Mouse (Mus musculus): Measurements from ENCODE around the gene Nol8. TPM values are rescaled to one million over a fixed set of nuclear protein-coding genes. Genes with fewer than 3 reads are reported as not detected.

Gene Nol8
- polyA plus RNA-seq, 1 experiment from 2014 or later = 12.5 TPM

GRCm38 (mm10) chr13:49643669-49644362, 9.1 kb upstream of the Nol8 start:
- no peaks in the 10 kb centered on the region for H3K27me3 ChIP-seq
- no peak overlapping the region for H3K27ac ChIP-seq
- ATAC-seq (ENCODE audit: borderline replicate concordance, extremely low read depth, low FRiP score, low TSS enrichment) = no peak
- no peaks in the 10 kb centered on the region; the same call in 1 of the 2 replicates for H3K4me1 ChIP-seq
- H3K9ac ChIP-seq = no peak overlapping the region
- H3K36me3 ChIP-seq = no peaks in the 10 kb centered on the region
- no peak overlapping the region for H3K4me3 ChIP-seq
- H3K9me3 ChIP-seq = no peaks in the 10 kb centered on the region
- H3K4me2 ChIP-seq = no peak overlapping the region

DNA sequence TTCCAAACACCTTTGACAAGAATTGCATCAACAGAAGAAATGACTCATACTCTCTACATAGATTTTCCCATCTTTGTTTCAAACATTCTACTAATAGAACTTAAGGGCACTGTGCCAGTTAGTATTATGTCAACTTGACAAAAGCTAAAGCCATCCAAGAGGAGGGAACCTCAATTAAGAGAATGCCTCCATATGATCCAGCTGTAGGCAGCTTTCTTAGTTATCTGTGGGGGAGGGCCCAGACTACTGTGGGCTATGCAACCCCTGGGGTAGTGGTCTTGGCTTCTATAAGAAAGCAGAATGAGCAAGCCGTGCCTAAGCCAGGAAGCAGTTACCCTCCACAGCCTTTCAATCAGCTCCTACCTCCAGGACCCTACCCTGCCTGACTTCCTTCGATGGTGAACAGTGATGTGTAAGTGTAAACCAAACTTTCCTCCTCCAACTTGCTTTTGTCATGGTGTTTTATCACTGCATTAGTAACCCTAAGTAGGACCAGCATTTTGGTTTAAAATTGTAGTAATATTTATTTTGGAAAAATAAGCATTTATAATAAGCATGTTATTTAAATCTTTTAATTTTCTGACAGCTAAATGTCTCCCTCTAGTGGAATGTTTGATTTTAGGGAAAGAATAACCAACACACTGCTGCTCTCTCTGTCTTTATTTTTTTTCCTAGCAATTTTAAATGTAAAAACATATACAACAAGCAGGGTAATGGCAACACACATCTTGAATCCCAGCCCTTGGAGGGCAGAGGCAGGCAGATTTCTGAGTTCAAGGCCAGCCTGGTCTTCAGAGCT, 7.9 kb upstream of the Nol8 start:
- peak; percentile 59 for ATAC-seq (ENCODE audit: borderline replicate concordance, extremely low read depth, low FRiP score, low TSS enrichment)
- H3K36me3 ChIP-seq = no peaks in the 10 kb centered on the region
- H3K4me3 ChIP-seq = no peak overlapping the region
- H3K9me3 ChIP-seq = no peaks in the 10 kb centered on the region
- H3K27me3 ChIP-seq = no peaks in the 10 kb centered on the region
- WGBS = 56% methylated on average over 2 of the region's 2 CpGs
- no peak overlapping the region for H3K4me2 ChIP-seq
- H3K27ac ChIP-seq = peak overlapping the region; percentile 60
- H3K4me1 ChIP-seq = no peaks in the 10 kb centered on the region; the same call in 1 of the 2 replicates
- no peak overlapping the region for H3K9ac ChIP-seq

DNA sequence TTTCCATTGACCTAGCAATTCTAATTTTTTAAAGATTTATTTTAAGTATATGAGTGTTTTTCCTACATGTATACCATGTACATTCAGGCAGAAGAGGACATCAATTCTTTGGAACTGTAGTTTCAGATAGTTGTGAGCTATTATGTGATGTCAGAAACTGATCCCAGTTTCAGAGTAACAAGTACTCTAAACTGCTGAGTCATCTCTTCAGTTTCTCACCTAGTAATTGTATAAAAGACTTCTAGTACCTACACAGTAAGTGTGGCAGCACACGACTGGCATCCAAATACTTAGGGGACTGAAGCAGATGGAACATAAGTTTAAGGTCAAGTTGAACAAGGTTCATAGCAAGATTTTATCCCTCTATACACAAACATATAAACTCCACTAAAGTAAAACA, 6.9 kb upstream of the Nol8 start:
- WGBS = 73% methylated on average over 1 of the region's 1 CpGs
- H3K4me3 ChIP-seq = no peak overlapping the region
- ATAC-seq (ENCODE audit: borderline replicate concordance, extremely low read depth, low FRiP score, low TSS enrichment) = no peak
- no peaks in the 10 kb centered on the region; the same call in 1 of the 2 replicates for H3K4me1 ChIP-seq
- no peak overlapping the region for H3K9ac ChIP-seq
- no peaks in the 10 kb centered on the region for H3K9me3 ChIP-seq
- no peak overlapping the region for H3K27ac ChIP-seq
- no peak overlapping the region for H3K4me2 ChIP-seq
- no peaks in the 10 kb centered on the region for H3K36me3 ChIP-seq
- H3K27me3 ChIP-seq = no peaks in the 10 kb centered on the region

GRCm38 (mm10) chr13:49651136-49651535, 1.7 kb upstream of the Nol8 start:
- 0 out of 2 replicates have a peak overlapping the region, but pooled peaks have one; percentile 1 for H3K9ac ChIP-seq

DNA sequence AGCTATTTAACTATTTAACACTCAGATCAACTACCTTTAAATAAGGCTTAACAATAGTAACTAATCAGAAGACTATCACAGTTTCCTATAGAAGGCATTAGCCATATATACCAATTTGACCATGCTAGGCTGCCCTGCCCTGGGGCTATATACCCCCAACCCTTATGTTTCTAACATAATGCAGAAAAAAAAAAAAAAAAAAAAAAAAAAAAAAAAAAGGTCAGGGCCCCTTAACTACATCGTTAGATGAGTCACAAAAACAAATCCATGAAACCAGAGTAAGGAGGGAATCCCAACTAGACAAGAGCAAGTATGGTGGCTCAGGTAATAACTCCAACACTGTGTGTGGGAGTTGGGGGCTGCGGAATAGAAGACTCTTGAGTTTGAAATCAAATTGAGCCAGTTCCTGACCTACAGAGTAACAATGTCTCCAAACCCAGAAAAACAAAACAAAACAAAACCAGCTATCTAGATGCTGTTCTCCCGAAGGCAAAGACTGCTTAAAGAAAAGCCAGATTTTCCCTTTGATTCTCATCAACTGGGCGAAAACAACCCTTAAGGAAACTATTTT, 1.0 kb upstream of the Nol8 start:
- no peak for ATAC-seq (ENCODE audit: borderline replicate concordance, extremely low read depth, low FRiP score, low TSS enrichment)
- peaks cover 17% of the 10 kb centered on the region for H3K4me1 ChIP-seq
- no peaks in the 10 kb centered on the region for H3K36me3 ChIP-seq
- H3K9me3 ChIP-seq = no peaks in the 10 kb centered on the region
- no peak overlapping the region for H3K27ac ChIP-seq
- peak overlapping the region; percentile 85 for H3K4me3 ChIP-seq
- H3K4me2 ChIP-seq = peak overlapping the region; percentile 80
- peak overlapping the region; percentile 60 for H3K9ac ChIP-seq
- no peaks in the 10 kb centered on the region for H3K27me3 ChIP-seq
- 2% methylated on average over 4 of the region's 4 CpGs for WGBS

More at GRCm38 (mm10) chr13:49651136-49651535, 1.7 kb upstream of the Nol8 start:
- ATAC-seq (ENCODE audit: borderline replicate concordance, extremely low read depth, low FRiP score, low TSS enrichment) = no peak
- H3K36me3 ChIP-seq = no peaks in the 10 kb centered on the region
- peaks cover 17% of the 10 kb centered on the region for H3K4me1 ChIP-seq
- peak overlapping the region; percentile 80 for H3K4me2 ChIP-seq
- WGBS = 23% methylated on average over 2 of the region's 2 CpGs
- H3K9me3 ChIP-seq = no peaks in the 10 kb centered on the region
- H3K4me3 ChIP-seq = peak overlapping the region; percentile 85
- no peak overlapping the region for H3K27ac ChIP-seq
- no peaks in the 10 kb centered on the region for H3K27me3 ChIP-seq

GRCm38 (mm10) chr13:49653180-49653541, 283 bp downstream of the Nol8 start:
- under 1% methylated on average over 16 of the region's 16 CpGs for WGBS
- Histone ChIP-seq H3K4me1 (peaks cover 17% of the 10 kb centered on the region), H3K27ac (peak overlapping the region; percentile 60)

GRCm38 (mm10) chr13:49677793-49678192, 24.9 kb downstream of the Nol8 start:
- Histone ChIP-seq H3K36me3 (peaks cover 29% of the 10 kb centered on the region), H3K4me2 (no peak overlapping the region), H3K9me3 (no peaks in the 10 kb centered on the region), H3K27me3 (no peaks in the 10 kb centered on the region), H3K4me3 (no peak overlapping the region), H3K4me1 (peaks cover 6% of the 10 kb centered on the region), H3K9ac (no peak overlapping the region), H3K27ac (no peak overlapping the region)
- WGBS = 82% methylated on average over 2 of the region's 2 CpGs
- no peak for ATAC-seq (ENCODE audit: borderline replicate concordance, extremely low read depth, low FRiP score, low TSS enrichment)

More at GRCm38 (mm10) chr13:49653180-49653541, 283 bp downstream of the Nol8 start:
- peak overlapping the region; percentile 51 for H3K9ac ChIP-seq
- no peaks in the 10 kb centered on the region for H3K27me3 ChIP-seq
- H3K4me3 ChIP-seq = peak overlapping the region; percentile 85
- no peaks in the 10 kb centered on the region for H3K36me3 ChIP-seq
- H3K4me2 ChIP-seq = peak overlapping the region; percentile 84
- no peaks in the 10 kb centered on the region for H3K9me3 ChIP-seq
- peak; percentile 80 for ATAC-seq (ENCODE audit: borderline replicate concordance, extremely low read depth, low FRiP score, low TSS enrichment)

DNA sequence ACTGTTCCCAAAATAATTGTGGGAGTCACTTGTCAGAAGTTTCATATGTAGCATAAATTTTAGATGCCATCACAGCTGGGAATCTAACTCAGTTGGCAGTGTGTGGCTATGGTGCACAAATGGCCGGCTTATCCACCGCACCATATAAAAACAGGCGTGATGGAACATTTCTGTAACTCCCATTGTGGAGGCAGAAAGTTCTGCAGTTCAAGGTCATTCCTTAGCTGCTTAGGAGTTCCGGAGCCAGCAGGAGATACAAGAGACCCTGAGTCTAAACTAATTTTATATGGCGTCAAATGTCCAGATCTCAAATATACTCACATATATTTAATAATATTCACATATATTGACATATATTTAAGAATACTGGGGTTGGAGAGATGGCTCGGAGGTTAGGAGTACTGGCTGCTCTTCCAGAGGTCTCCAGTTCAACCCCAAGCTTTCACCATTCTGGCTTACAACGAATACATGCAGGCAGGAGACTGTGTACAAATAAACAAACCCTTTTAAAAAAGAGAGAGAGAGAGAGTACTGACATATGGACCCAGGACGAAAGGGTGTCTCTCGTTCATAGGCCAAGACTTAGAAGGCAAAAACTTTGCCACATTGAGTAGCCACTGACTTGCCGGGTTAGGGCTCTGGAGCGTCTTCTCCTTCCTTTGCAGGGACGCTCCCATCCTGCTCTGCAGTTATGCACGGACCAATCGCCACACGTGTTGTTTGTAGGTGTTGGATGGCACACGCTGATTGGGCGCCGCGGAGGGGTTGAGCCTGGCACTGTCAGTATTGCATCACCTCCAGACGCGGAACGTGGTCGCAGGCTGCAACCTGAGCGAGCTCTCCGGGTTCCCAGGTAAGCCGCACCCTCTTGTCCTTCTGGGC, 28.7 kb downstream of the Nol8 start, which contains the start of gene Iars:
Gene Iars (plus strand): TSS at position 750 of the 882 bp plus-strand sequence.
- H3K4me1 ChIP-seq = peaks cover 14% of the 10 kb centered on the region
- 3% methylated on average over 26 of the region's 26 CpGs for WGBS

GRCm38 (mm10) chr13:49682233-49682846, 29.5 kb downstream of the Nol8 start:
- Histone ChIP-seq H3K27ac (peak overlapping the region; percentile 73), H3K4me3 (peak overlapping the region; percentile 73), H3K9me3 (no peaks in the 10 kb centered on the region), H3K36me3 (peaks cover 2% of the 10 kb centered on the region), H3K4me1 (peaks cover 14% of the 10 kb centered on the region), H3K27me3 (no peaks in the 10 kb centered on the region), H3K9ac (peak overlapping the region; percentile 59), H3K4me2 (peak overlapping the region; percentile 62)
- WGBS = under 1% methylated on average over 20 of the region's 20 CpGs
- no peak for ATAC-seq (ENCODE audit: borderline replicate concordance, extremely low read depth, low FRiP score, low TSS enrichment)

More for the DNA sequence above, 28.7 kb downstream of the Nol8 start, which contains the start of gene Iars:
- ATAC-seq (ENCODE audit: borderline replicate concordance, extremely low read depth, low FRiP score, low TSS enrichment) = peak; percentile 100
- Histone ChIP-seq H3K4me2 (peak within 1 kb of the TSS; percentile 62), H3K27ac (peak within 1 kb of the TSS; percentile 73), H3K9ac (peak within 1 kb of the TSS; percentile 59), H3K9me3 (no peaks in the 10 kb centered on the region), H3K4me3 (peak within 1 kb of the TSS; percentile 73), H3K36me3 (peaks cover 6% of the 10 kb centered on the region), H3K27me3 (no peaks in the 10 kb centered on the region)

GRCm38 (mm10) chr13:49684266-49684665, 31.4 kb downstream of the Nol8 start:
- no peak overlapping the region for H3K9ac ChIP-seq
- H3K36me3 ChIP-seq = peaks cover 18% of the 10 kb centered on the region
- H3K9me3 ChIP-seq = no peaks in the 10 kb centered on the region

DNA sequence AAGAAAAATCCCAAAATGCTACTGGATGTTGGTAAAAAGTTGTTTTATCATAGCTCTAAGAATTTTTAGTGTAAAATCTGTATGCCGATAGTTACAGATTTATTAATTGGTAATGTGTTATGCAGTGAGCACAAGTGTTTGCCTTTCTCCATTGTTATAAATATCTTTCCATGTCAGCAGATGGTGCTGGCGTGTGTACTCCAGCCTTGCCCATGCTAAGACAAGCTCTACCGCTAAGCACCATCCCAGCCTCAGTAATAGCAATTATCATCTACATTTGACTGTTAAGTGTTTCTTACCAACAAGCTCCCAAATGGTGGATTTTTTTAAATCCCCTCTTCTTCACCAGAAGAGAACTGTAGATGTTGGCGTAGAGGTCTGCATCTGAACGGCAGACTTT, 38.2 kb downstream of the Nol8 start:
- Histone ChIP-seq H3K4me3 (no peak overlapping the region), H3K36me3 (peaks cover 53% of the 10 kb centered on the region), H3K9ac (no peak overlapping the region), H3K27ac (no peak overlapping the region), H3K27me3 (no peaks in the 10 kb centered on the region), H3K4me1 (no peaks in the 10 kb centered on the region), H3K9me3 (no peaks in the 10 kb centered on the region), H3K4me2 (no peak overlapping the region)
- no peak for ATAC-seq (ENCODE audit: borderline replicate concordance, extremely low read depth, low FRiP score, low TSS enrichment)
- WGBS = 93% methylated on average over 5 of the region's 5 CpGs

More at GRCm38 (mm10) chr13:49684266-49684665, 31.4 kb downstream of the Nol8 start:
- no peak for ATAC-seq (ENCODE audit: borderline replicate concordance, extremely low read depth, low FRiP score, low TSS enrichment)
- peaks cover 14% of the 10 kb centered on the region for H3K4me1 ChIP-seq
- no peaks in the 10 kb centered on the region for H3K27me3 ChIP-seq
- WGBS = 84% methylated on average over 4 of the region's 4 CpGs
- H3K4me2 ChIP-seq = no peak overlapping the region
- no peak overlapping the region for H3K4me3 ChIP-seq
- H3K27ac ChIP-seq = no peak overlapping the region
